Mouse (Mus musculus): ENCODE data around the gene Ssbp3.
A peak's percentile ranks its signal among the peaks of the same experiment; 100 is the strongest.

The Ssbp3 gene

GRCm38 (mm10) chr4:106960476-106960875 lies 50.0 kb downstream of the Ssbp3 start:
- no peak for DNase-seq

DNA sequence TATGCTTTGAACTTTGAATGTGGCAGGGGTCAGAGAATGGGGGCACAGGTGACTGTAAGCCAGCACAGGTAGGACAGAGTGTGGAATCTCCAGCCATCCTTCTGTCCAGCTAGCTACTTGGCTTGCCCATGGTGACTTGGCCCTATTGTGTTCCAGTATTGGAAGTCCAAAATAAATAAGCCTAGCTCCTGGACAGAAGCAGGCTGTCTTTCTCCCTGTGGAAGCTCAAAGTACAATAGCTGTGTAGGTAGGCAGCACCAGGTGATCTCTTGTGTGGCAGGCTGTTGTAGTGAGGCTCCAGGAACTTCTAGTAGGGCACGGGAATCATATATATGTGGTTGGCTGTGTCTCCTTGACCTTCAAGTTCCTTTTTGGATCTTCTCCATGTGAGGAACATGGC lies 50.8 kb downstream of the Ssbp3 start:
- no peak for DNase-seq

DNA sequence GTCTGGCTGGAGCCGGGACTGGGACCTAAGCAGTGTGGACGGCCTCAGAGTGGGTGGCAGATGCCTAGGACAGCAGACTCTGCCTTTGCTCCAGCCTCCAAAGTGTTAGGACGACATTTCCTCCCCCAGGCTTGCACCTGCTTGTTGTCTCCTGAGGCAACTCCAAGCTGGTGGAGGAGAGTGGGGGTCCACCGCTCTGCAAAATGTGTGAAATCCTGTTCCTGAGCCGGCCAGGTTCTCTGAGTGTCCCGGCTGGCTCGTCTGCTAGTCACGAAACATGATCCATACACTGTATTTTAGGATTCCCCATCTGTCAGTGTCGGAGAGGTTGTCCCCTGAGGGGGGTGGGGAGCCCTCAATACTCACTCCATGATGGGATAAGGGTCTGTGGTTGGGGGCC lies 53.9 kb downstream of the Ssbp3 start:
- DNase-seq = no peak

GRCm38 (mm10) chr4:106964996-106965395 lies 54.5 kb downstream of the Ssbp3 start:
- no peak for DNase-seq

DNA sequence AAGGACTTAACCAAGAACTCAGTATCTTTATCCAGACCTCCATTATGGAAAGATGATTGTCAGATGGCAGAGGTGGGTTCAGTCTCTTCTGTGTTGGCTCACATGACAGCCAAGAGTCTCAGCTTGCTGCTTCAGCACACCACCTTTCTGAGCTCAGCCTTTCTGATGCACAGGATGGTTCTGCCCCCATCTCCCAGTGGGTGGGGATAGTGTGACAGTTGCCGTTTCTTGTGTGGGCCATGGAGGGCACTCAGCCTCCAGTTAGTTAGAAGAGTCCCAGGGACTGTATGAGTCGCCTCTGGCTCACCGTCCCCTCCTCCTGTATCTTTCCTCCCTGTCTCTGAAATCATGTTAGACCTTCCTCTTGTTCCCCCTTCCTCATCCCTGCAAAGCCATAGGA lies 55.9 kb downstream of the Ssbp3 start:
- no peak for DNase-seq

DNA sequence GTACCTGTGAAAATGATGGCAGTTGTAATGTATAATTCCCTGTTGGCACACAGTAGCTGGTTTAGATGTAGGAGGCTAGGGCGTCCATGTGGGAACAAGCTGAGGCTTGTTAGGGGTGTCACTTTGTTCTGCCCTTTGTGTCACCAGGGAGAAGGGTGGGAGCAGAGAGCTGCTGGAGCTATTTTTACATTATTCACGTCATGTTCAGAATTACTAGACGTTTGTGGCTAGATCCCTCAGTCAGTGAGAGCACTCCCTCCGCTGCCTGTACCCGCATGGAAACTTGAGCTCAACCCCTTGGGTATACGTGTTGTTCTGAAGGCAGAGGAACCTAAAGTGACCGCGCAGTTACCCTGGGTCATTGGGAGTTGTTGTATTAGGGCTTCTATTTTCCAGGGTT lies 58.4 kb downstream of the Ssbp3 start:
- no peak for DNase-seq

DNA sequence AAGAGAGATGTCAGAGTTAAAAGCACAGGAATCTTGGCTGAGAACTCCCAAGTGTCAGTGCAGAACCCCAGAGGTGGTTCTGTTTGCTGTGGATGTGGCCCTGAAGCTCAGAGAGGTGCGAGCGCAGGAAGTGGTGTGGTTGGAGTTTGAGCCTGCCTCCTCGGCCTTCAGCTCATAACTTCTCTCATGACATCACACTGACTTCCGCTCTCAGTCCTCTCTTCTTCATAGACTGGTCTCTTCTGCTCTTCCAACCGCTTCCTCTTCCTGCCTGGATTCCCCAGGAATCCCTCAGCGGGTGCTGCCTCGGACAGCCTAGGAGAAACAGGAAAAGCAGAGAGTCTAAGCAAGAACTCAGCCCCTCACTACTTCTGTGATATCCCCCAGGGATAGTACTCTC lies 60.3 kb downstream of the Ssbp3 start:
- DNase-seq = no peak

DNA sequence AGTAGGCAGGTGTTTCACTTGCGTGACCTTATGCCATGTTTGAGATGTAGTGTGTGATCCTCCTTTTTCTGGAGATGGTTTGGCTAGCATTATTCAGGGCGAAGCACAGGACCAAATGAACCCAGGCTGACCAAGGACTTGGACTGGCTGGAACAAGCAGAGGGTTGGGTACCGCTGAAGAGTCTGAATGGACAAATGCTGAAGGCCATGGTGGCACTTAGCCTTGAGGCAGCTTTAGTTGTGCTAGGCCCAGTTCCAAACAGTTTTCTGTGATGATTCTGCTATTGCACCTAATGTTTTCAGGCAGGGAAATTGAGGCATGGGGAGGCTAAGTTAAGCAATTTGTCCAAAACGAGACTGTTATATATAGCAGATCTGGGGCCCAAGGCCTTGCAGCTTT lies 61.6 kb downstream of the Ssbp3 start:
- DNase-seq = no peak

DNA sequence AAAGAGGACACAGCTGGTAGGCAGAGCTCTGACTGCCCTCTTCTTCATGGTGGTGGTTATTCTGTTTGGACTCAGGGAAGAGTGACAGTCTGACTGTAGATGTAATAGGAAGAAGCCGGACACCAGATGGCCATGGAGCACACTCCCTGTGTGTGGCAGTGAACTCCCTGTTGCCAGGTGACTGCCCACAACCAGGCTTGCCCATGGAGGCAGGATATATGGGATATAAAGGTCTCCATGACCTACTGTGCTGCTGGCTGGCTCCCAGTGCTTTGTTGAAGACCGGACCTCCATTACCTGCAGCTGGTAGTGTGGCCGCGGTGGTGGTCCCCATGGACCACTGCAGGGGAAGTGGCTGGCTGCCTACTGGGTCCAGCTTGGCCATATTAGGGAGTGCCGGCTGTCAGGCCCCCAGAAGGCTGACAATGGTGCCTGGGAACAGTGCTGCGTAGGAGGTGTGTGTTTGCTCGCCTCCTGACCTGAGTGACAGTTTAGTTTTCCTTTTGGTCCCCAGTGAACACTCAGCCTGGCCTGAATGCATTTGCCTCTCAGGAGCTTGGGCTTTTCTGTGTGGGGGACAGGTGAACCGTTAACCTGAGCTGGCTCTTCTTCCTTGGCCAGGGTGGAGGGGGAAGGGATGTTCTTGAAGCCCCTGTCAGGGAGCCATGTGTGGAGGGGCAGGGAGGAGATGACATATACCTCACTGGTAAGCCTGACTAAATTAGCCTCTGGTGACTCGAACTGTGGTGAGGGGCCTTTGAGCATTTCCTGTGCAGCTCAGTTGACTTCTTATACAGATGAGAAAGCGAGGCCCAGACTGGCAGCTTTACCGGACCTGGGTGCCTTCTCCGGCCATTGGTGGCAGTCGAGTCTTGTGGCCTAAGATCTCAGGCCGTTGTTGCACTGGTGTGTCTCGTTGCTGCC lies 62.2 kb downstream of the Ssbp3 start:
- no peak for DNase-seq

GRCm38 (mm10) chr4:106975324-106975723 lies 64.8 kb downstream of the Ssbp3 start:
- DNase-seq = no peak

DNA sequence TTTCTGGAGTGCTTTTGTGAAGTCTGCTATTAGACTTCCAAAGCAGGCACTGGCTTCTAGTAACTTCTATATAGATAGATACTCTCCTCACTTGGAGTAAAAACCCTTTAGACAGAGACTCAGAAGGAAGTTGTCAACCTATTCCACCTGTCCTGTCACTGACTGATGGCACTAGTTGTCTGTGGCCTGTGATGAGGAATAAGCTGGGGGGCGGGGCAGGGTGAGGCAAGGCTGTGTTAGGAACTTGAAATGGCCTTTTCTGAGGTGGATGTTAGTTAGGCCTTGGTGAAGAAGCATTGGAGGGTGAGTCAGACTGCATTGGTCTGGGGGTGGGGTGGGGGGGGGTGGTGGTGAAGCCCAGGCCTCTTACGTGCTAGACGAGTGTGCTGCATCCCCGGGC lies 65.4 kb downstream of the Ssbp3 start:
- no peak for DNase-seq

- no peak for DNase-seq
These were observed 66.1 kb downstream of the Ssbp3 start for GRCm38 (mm10) chr4:106976576-106976975.

- DNase-seq = no peak
These were observed 66.7 kb downstream of the Ssbp3 start for GRCm38 (mm10) chr4:106977218-106977651.

GRCm38 (mm10) chr4:106978376-106978775 lies 67.9 kb downstream of the Ssbp3 start:
- no peak for DNase-seq

DNA sequence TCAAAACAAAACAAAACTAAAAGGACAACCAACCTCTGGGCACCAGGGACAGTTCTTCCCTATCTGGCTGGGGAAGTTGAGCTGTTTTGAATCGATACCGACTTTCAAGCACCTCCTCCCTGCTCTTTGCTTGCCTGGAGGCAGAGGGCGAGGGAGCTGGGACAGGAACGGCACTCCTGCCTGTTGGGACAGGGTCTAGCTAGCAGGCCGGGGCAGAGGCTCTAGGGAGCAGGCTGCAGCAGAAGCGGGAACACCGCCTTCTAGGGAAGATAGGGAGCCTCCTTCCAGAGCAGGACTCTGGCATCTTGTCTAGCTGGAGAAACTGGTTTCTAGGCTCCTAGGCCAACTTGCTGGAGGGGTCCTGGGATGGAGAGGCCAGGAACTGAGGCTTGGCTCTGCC lies 70.2 kb downstream of the Ssbp3 start:
- peak; percentile 51 for DNase-seq

DNA sequence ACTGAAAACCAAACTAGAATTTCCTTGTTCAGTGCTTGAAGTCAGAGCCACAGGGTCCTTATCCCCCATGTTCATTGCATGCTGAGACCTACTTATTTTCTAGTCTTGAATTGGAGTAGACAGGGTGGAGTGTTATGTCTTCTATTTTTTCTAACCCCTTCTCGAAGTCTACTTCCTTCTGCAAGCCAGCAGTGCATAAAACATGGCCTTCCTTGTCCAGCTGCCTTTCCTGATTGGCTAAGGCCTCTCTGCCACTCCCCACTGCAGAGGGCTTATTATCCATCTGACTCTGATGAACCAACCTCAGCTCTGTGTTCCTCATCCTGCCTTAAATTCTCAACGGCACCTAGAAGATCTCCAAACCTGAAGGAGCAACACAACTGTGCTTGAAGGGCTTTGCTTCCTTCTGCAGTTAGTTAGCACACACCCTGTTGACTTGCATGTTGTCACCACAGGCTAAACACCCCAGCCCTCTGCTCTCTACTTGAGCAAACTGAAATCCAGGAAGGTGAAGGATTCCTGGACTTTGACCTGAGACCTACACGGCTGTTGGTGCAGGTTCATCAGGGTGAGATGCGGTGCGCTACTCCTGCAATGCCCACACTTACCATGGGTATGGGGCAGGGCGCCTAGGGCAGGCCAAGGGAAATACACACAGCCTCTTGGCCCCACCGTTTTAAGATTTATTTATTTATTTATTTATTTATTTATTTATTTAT lies 71.0 kb downstream of the Ssbp3 start:
- no peak for DNase-seq

DNA sequence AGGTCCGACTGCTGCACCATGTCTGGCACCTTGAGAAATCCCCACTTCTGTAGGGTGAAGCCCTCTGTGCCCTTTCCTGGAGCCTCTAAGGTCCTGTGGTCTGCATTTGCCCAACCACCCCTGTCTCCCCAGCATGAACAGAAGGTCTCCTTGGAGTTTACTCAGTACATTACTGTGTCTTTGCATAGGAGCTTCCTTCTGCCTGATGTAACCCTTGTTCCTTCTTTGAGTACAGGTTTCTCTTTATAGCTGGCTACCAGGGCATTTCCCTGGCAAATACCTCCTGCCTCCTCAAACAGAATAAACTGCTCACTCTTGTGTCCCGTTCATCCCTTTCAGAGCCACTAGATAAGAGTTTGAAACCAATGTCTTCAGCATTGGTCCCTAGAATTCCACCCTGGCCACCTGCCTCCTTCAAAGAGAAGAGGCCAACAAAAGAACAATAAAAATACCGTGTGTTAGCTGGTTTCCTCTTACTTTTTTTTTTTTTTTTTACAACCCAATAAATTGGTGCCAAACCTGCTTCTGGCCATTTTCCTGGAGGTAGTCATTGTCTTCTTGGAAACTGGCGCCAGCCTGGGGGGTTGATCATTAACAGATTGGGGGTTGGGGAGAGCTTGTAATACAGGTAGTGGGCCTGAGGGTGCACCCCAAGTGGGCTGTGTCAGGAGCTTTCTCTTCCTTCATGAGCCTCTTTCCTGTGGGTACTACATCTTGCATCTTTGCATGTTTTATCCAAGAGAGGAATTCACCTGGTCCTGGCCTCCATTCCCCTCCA lies 72.0 kb downstream of the Ssbp3 start:
- DNase-seq = no peak

DNA sequence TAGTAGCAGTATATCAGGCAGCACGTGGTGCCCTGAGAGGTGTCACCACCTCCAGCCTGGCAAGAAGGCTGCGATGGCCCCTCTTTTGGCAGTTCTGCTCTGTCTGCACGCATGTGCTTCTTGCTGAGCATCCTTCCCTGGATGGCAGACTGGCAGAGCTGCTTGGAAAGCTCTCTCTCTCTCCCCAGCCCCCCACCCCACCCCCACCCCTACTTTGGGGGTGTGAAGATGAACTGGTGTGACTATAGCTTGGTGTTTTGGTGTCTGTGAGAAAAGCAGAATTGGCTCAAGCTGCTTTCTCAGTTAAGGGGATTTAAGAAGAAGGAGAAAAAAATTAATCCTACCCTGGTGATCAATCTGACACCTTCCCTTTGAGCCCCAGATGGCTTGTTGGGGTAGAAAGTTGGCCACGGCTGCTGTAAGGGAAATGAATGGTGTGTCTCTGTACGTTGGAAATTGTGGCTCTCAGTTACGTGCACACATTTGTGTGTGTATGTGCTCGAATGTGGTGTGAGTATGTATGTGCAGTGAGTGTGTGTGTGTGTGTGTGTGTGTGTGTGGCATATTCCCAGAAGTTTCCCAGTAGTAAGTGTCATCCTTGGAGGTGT lies 73.5 kb downstream of the Ssbp3 start:
- no peak for DNase-seq

DNA sequence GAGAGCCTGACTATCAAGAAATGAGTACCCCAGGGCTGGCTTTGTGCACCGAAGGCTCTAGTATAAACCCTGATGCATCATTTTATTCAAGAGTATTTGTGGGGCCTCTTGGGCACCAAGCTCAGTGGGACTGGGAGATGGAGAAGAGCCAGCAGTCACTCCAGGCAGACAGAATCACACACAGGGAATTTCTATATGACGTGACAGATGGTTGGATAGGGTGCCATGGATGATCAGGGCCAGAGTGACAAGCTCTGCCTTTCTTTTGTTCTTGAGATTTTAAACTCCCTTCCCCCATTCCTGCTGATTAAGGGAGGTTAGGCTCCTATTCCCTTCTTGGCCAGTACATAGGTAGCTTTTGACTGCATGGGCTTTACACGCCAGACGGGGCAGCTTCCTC lies 74.8 kb downstream of the Ssbp3 start:
- no peak for DNase-seq

DNA sequence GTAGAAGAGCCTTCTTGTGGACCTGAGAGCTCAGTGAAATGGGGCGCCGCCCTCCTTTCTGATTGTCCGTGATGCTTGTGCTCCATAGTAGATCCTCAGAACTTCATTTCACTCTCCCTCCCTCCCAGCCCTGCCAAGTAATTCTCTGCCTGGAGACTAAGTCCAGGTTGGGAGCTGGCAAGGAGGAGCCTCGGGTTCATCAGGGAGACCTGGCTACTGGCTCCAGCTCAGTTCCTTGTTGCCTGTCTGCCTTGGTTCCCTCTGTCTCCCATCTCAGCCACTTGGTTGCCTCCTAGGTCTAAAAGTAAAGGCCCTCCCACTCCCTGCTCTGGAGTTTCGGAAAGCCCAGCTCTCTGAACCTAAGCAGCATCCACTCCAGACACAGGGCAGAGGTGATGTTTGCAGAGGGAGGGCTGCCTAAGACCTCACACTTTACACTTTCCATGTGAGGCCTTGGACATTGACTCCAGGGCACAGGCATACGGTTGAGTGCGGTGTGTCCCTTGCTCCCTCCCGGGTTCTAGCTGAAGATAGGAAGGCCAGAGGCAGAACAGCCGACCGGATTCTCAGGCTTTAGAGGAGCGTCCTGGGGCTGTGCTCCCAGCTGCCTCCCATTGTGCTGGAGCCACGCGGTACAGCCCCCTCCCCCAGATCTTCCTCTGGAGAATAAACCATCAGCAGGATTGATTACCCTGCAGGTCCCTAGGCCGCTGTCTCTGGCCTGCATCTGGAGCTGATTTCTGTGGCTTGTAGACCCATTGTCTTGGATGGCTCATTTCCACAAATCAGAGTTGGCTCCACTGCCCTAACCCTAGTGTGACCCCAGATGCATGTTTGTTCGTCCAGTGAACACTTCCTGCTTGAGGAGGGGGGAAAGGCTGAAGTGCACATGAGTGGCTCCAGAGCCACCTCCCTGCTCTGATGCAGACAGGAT lies 75.7 kb downstream of the Ssbp3 start:
- DNase-seq = no peak

DNA sequence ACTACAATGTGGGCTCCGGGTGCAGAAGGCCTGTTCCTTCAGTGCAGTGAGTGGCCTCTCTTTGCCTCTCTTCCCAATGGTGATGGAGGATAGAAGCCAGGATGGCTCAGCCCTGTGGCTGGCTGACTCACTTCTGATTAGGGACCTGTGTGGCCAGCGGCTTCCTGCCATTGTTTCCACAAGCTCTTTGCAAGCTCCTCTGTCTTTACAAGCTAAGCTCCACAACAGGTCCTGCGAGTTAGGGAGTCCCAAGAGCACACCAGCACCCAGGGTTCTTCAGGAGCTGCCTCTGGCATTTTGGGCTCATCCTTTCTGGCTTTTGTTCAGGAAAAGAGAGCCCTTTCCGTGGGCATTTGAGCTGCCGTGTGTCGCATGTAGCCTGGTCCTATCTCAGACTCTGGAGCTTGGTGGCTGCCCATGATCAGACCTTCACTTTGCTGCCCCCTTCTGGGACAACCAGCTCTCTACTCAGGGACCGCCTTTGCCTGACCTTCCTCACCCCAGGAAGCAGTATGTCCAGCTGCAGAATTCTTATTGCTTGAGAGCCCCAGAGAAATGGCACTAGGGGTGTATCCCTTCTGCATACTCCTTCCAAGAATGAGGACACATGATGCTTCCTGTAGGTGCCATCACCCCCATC lies 77.3 kb downstream of the Ssbp3 start:
- peak; percentile 80 for DNase-seq
